Mouse (Mus musculus) kidney, postnatal 0 days (tissue): ENCODE measurements around the gene Slc22a15. TPM values are rescaled to one million over a fixed set of nuclear protein-coding genes. Genes with fewer than 3 reads are reported as not detected.

Experiments used
- ATAC-seq: fragments of 200-750 bp; cut with Nextera tagmentation; replicated peaks from 2 replicates; pipeline ENCODE4 v1.8.0; 2017; ENCODE audit warnings: low read depth, moderate number of reproducible peaks, moderate TSS enrichment, moderate library complexity; ENCODE audit not compliant: low FRiP score
- DNase-seq: peaks from one replicate; pipeline ENCODE4 v3.0.0-alpha.2; 2016; ENCODE audit warnings: low spot score
- H3K27ac ChIP-seq: fragments of 300-500 bp; sonication (generic); 2 replicates; pipeline ENCODE4 v1.5.1; 2014; ENCODE audit warnings: mild to moderate bottlenecking
- H3K27me3 ChIP-seq: fragments of 300-500 bp; sonication (generic); 2 replicates; pipeline ENCODE4 v1.6.1; 2014; ENCODE audit warnings: low read length, mixed read lengths; ENCODE audit not compliant: insufficient read depth
- H3K36me3 ChIP-seq: fragments of 300-500 bp; sonication (generic); 2 replicates; pipeline ENCODE4 v1.6.1; 2014; ENCODE audit warnings: low read length, mixed read lengths; ENCODE audit not compliant: insufficient read depth
- H3K4me1 ChIP-seq: fragments of 300-500 bp; sonication (generic); replicated peaks from 2 replicates; pipeline ENCODE4 v1.6.1; 2014; ENCODE audit warnings: antibody characterized with exemption, low read length, mixed read lengths; ENCODE audit not compliant: insufficient read depth
- H3K4me2 ChIP-seq: fragments of 300-500 bp; sonication (generic); 2 replicates; pipeline ENCODE4 v1.6.1; 2014; ENCODE audit warnings: mild to moderate bottlenecking, low read length, moderate library complexity, mixed read lengths
- H3K4me3 ChIP-seq: fragments of 300-500 bp; sonication (generic); replicated peaks from 2 replicates; pipeline ENCODE4 v1.5.1; 2014; ENCODE audit warnings: low read depth, low read length
- H3K9ac ChIP-seq: fragments of 300-500 bp; sonication (generic); 2 replicates; pipeline ENCODE4 v1.6.1; 2014; ENCODE audit warnings: low read depth, low read length
- H3K9me3 ChIP-seq: fragments of 300-500 bp; sonication (generic); replicated peaks from 2 replicates; pipeline ENCODE4 v1.6.1; 2016; ENCODE audit warnings: low read length, inconsistent platforms, mixed read lengths
- CTCF ChIP-seq: IDR thresholded peaks from 2 replicates; pipeline ENCODE4 v1.5.1; 2016; ENCODE audit warnings: antibody characterized with exemption, low read depth, mild to moderate bottlenecking, moderate library complexity
- WGBS: fragments of 180-500 bp; shearing (Covaris S2); extraction: QIAGEN DNeasy Blood & Tissue Kit; methylation state at CpG from one replicate; pipeline ENCODE4 v1.1.7; 2014; 5-methylcytosine and 5-hydroxymethylcytosine counted together
- polyA plus RNA-seq: library from polyadenylated mRNA; unstranded; fragments of >200 nt; fragmentation: Nextera tagmentation; extraction: Ambion mirVana; gene quantifications from 2 replicates; pipeline ENCODE4 v1.2.1, GENCODE M21; 2015

The Slc22a15 gene
- polyA plus RNA-seq, 1 experiment from 2014 or later, result 3.7 TPM

GRCm38 (mm10) chr3:101896893-101897292 is 27.4 kb downstream of the Slc22a15 start:
- no peak overlapping the region for H3K9ac ChIP-seq
- H3K4me1 ChIP-seq, result 0 out of 2 replicates have a peak, but pooled peaks cover under 1% of the 10 kb centered on the region
- no peaks in the 10 kb centered on the region for H3K36me3 ChIP-seq
- no peaks in the 10 kb centered on the region for H3K9me3 ChIP-seq
- ATAC-seq, result no peak
- H3K27me3 ChIP-seq, result no peaks in the 10 kb centered on the region
- no peak overlapping the region for H3K4me2 ChIP-seq
- H3K27ac ChIP-seq, result no peak overlapping the region
- peak; percentile 94 for TF ChIP-seq CTCF
- H3K4me3 ChIP-seq, result no peak overlapping the region
- DNase-seq, result peak; percentile 77
- WGBS, result 30% methylated on average over 9 of the region's 9 CpGs

- no peak for ATAC-seq
- Histone ChIP-seq H3K27me3 (no peaks in the 10 kb centered on the region), H3K4me2 (no peak overlapping the region), H3K4me3 (no peak overlapping the region), H3K27ac (no peak overlapping the region), H3K36me3 (no peaks in the 10 kb centered on the region), H3K9ac (no peak overlapping the region), H3K9me3 (no peaks in the 10 kb centered on the region), H3K4me1 (no peaks in the 10 kb centered on the region)
- 78% methylated on average over 7 of the region's 7 CpGs for WGBS
- no peak for TF ChIP-seq CTCF
- DNase-seq, result no peak
Observed at GRCm38 (mm10) chr3:101895376-101895910, 28.8 kb downstream of the Slc22a15 start.

GRCm38 (mm10) chr3:101885591-101885990 is 38.7 kb downstream of the Slc22a15 start:
- H3K9me3 ChIP-seq, result no peaks in the 10 kb centered on the region
- TF ChIP-seq CTCF, result peak; percentile 29; the same call in 1 of the 2 replicates
- H3K27me3 ChIP-seq, result no peaks in the 10 kb centered on the region
- WGBS, result 33% methylated on average over 3 of the region's 3 CpGs
- ATAC-seq (no peak; the same call in 1 of the 2 replicates), DNase-seq (peak; percentile 82)
- no peaks in the 10 kb centered on the region for H3K4me1 ChIP-seq
- no peak overlapping the region for H3K27ac ChIP-seq
- H3K4me3 ChIP-seq, result no peak overlapping the region
- no peaks in the 10 kb centered on the region for H3K36me3 ChIP-seq
- H3K9ac ChIP-seq, result no peak overlapping the region
- no peak overlapping the region for H3K4me2 ChIP-seq

- ATAC-seq (no peak), DNase-seq (no peak)
- no peak for TF ChIP-seq CTCF
- H3K4me1 ChIP-seq, result no peaks in the 10 kb centered on the region
- no peaks in the 10 kb centered on the region for H3K36me3 ChIP-seq
- H3K27ac ChIP-seq, result no peak overlapping the region
- no peak overlapping the region for H3K9ac ChIP-seq
- no peak overlapping the region for H3K4me3 ChIP-seq
- no peaks in the 10 kb centered on the region for H3K27me3 ChIP-seq
- no peak overlapping the region for H3K4me2 ChIP-seq
- no peaks in the 10 kb centered on the region for H3K9me3 ChIP-seq
- 53% methylated on average over 4 of the region's 4 CpGs for WGBS
Observed at GRCm38 (mm10) chr3:101885041-101885440, 39.2 kb downstream of the Slc22a15 start.

- Histone ChIP-seq H3K4me2 (no peak overlapping the region), H3K4me1 (no peaks in the 10 kb centered on the region), H3K9ac (no peak overlapping the region), H3K4me3 (no peak overlapping the region), H3K27me3 (no peaks in the 10 kb centered on the region), H3K27ac (no peak overlapping the region), H3K9me3 (no peaks in the 10 kb centered on the region), H3K36me3 (no peaks in the 10 kb centered on the region)
- TF ChIP-seq CTCF, result no peak
- ATAC-seq (no peak), DNase-seq (no peak)
- 60% methylated on average over 3 of the region's 3 CpGs for WGBS
Observed at GRCm38 (mm10) chr3:101883902-101884301, 40.4 kb downstream of the Slc22a15 start.

GRCm38 (mm10) chr3:101881721-101882120 is 42.5 kb downstream of the Slc22a15 start:
- no peaks in the 10 kb centered on the region for H3K4me1 ChIP-seq
- H3K4me3 ChIP-seq, result no peak overlapping the region
- 61% methylated on average over 9 of the region's 9 CpGs for WGBS

GRCm38 (mm10) chr3:101880818-101881217 is 43.4 kb downstream of the Slc22a15 start:
- WGBS, result 56% methylated on average over 6 of the region's 6 CpGs
- Histone ChIP-seq H3K4me2 (no peak overlapping the region), H3K9ac (no peak overlapping the region), H3K27ac (no peak overlapping the region), H3K4me3 (no peak overlapping the region), H3K4me1 (no peaks in the 10 kb centered on the region), H3K9me3 (no peaks in the 10 kb centered on the region), H3K27me3 (no peaks in the 10 kb centered on the region), H3K36me3 (no peaks in the 10 kb centered on the region)
- DNase-seq, result peak; percentile 56
- ATAC-seq, result no peak
- peak; percentile 69 for TF ChIP-seq CTCF

More at GRCm38 (mm10) chr3:101881721-101882120, 42.5 kb downstream of the Slc22a15 start:
- ATAC-seq (no peak), DNase-seq (no peak)
- Histone ChIP-seq H3K9ac (no peak overlapping the region), H3K27me3 (no peaks in the 10 kb centered on the region), H3K4me2 (no peak overlapping the region), H3K36me3 (no peaks in the 10 kb centered on the region), H3K27ac (no peak overlapping the region), H3K9me3 (no peaks in the 10 kb centered on the region)
- no peak for TF ChIP-seq CTCF
